Mouse (Mus musculus) embryonic facial prominence, embryonic 11.5 days (tissue): ENCODE results near the gene Vapb. TPM values are rescaled to one million over a fixed set of nuclear protein-coding genes. Genes with fewer than 3 reads are reported as not detected.
"Not testable (repeated sequence)": the region's sequence is repeated elsewhere in the genome, so short reads cannot be mapped to it uniquely, and the experiment has no call there.

Source experiments
- ATAC-seq: fragments of 200-750 bp; cut with Nextera tagmentation; replicated peaks from 2 replicates; pipeline ENCODE4 v1.8.0; 2017; ENCODE audit warnings: low read depth; ENCODE audit not compliant: insufficient number of reproducible peaks, low FRiP score, low TSS enrichment
- DNase-seq: peaks from one replicate; pipeline ENCODE4 v3.0.0-alpha.2; 2015; ENCODE audit warnings: low spot score
- H3K27ac ChIP-seq: fragments of 300-500 bp; sonication (generic); replicated peaks from 2 replicates; pipeline ENCODE4 v1.5.1; 2014; ENCODE audit warnings: mild to moderate bottlenecking, low read depth, low read length, control low read depth
- H3K27me3 ChIP-seq: fragments of 300-500 bp; sonication (generic); 2 replicates; pipeline ENCODE4 v1.6.1; 2014; ENCODE audit warnings: mild to moderate bottlenecking, low read length, moderate library complexity, mixed read lengths; ENCODE audit not compliant: control insufficient read depth, insufficient read depth
- H3K36me3 ChIP-seq: fragments of 300-500 bp; sonication (generic); replicated peaks from 2 replicates; pipeline ENCODE4 v1.6.1; 2014; ENCODE audit warnings: low read depth, mild to moderate bottlenecking, low read length, moderate library complexity, mixed read lengths; ENCODE audit not compliant: control insufficient read depth, insufficient read depth
- H3K4me1 ChIP-seq: fragments of 300-500 bp; sonication (generic); 2 replicates; pipeline ENCODE4 v1.6.1; 2014; ENCODE audit warnings: low read length, mixed read lengths; ENCODE audit not compliant: control insufficient read depth, insufficient read depth
- H3K4me2 ChIP-seq: fragments of 300-500 bp; sonication (generic); 2 replicates; pipeline ENCODE4 v1.6.1; 2014; ENCODE audit warnings: low read depth, mild to moderate bottlenecking, control low read depth, low read length, moderate library complexity
- H3K4me3 ChIP-seq: fragments of 300-500 bp; sonication (generic); 2 replicates; pipeline ENCODE4 v1.5.1; 2014; ENCODE audit warnings: low read depth, low read length, control low read depth
- H3K9ac ChIP-seq: fragments of 300-500 bp; sonication (generic); replicated peaks from 2 replicates; pipeline ENCODE4 v1.6.1; 2014; ENCODE audit warnings: mild to moderate bottlenecking, control low read depth, low read length
- H3K9me3 ChIP-seq: fragments of 300-500 bp; sonication (generic); replicated peaks from 2 replicates; pipeline ENCODE4 v1.6.1; 2016; ENCODE audit warnings: mild to moderate bottlenecking, low read length, inconsistent platforms, mixed read lengths; ENCODE audit not compliant: control insufficient read depth
- WGBS: fragments of 180-500 bp; shearing (Covaris S2); extraction: QIAGEN DNeasy Blood & Tissue Kit; methylation state at CpG from one replicate; pipeline ENCODE4 v1.1.7; 2014; 5-methylcytosine and 5-hydroxymethylcytosine counted together
- polyA plus RNA-seq: library from polyadenylated mRNA; unstranded; fragments of >200 nt; fragmentation: Nextera tagmentation; extraction: Ambion mirVana; gene quantifications from 2 replicates; pipeline ENCODE4 v1.2.1, GENCODE M21; 2014

Gene Vapb
- polyA plus RNA-seq, 1 experiment from 2014 or later: 14.6 TPM

DNA sequence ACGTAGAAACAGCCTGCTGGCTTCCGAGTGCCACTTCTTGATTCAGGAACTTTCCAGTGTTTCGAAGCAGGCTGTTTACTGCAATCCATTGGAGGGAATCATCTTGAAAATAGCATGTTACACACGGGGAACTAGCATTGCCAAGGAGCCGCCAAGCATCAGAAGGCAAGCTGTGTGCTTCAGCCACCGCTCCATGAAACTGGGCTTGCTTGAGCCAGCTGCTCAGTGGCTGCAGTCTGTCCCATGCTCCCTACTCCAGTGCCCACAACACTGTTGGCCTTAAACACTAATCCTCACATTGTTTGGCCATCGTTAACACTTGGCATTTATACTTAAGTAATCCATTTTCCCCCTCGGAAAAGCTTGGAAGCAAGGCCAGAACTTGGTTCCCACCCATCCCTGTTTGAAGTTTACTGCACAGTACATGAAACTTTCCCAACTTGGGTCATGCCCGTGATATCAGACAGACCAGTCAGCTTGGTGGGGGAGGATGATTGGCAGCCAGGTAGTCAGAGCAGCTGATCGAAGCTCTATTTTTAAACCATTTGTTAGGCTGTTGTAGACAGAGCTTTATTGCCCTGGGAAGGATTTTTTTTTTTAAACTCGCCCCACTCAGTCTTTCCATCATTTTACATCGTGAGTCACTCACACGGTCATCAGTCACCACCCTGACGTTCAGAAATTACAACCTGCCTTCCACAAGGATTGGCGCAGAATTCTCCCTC, 31.3 kb upstream of the Vapb start:
- WGBS: 89% methylated on average over 15 of the region's 15 CpGs
- Histone ChIP-seq H3K4me2 (no peak overlapping the region), H3K4me1 (no peaks in the 10 kb centered on the region), H3K4me3 (no peak overlapping the region), H3K9me3 (no peaks in the 10 kb centered on the region), H3K27ac (no peak overlapping the region), H3K27me3 (no peaks in the 10 kb centered on the region), H3K9ac (no peak overlapping the region), H3K36me3 (no peaks in the 10 kb centered on the region)
- DNase-seq (no peak), ATAC-seq (no peak)

DNA sequence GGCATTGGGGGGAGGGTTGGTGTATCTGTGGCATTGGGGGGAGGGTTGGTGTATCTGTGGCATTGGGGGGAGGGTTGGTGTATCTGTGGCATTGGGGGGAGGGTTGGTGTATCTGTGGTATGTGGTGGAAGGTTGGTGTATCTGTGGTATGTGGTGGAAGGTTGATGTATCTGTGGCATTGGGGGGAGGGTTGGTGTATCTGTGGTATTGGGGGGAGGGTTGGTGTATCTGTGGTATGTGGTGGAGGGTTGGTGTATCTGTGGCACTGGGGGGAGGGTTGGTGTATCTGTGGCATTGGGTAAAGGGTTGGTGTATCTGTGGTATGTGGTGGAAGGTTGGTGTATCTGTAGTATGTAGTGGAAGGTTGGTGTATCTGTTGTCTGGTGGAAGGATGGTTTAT, 29.7 kb upstream of the Vapb start:
- not testable (repeated sequence) for H3K27me3 ChIP-seq, H3K36me3 ChIP-seq, H3K27ac ChIP-seq, H3K4me2 ChIP-seq, DNase-seq, H3K9ac ChIP-seq, H3K4me1 ChIP-seq, H3K4me3 ChIP-seq, ATAC-seq, H3K9me3 ChIP-seq

DNA sequence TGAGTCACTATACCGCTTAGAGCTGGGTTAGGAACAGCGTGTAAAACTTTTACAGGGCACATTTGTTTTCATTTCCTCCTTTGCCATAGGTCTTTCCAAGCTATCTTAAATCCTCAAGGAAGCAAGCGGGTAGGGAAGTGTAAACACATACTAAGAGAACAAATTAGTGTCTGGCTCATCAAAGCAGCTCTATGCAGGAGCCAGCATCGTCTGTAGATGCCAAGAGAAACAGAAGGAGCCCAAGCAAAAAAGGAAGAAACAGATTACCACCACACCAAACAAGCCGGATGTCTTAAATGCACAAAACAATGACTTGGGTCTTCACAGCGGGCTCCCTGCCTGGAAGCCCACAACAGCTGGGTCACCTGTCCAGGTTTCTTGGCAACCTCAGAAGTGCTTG, 27.1 kb upstream of the Vapb start:
- no peak for ATAC-seq

DNA sequence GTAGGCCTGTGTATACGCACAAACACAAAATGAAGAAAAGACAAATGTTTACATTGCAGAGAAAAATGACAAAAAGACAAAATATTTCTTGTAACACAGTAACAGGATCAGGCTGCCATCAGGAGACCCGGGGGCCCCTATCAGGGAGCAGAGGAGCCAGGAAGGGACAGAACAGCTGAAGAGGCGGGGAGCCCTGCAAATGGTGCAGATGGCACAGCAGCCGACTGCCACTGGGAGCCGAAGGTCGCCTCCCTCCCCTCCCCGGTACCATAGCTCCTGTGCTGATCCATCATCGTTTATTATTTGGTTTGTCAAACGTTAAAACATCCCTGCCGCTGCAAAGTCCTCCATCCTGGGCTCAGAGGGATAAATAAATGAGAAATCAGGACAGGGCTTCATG, 24.7 kb upstream of the Vapb start:
- ATAC-seq (no peak), DNase-seq (no peak)
- 65% methylated on average over 10 of the region's 10 CpGs for WGBS
- Histone ChIP-seq H3K9me3 (no peaks in the 10 kb centered on the region), H3K27me3 (no peaks in the 10 kb centered on the region), H3K4me2 (no peak overlapping the region), H3K4me1 (no peaks in the 10 kb centered on the region), H3K9ac (no peak overlapping the region), H3K27ac (no peak overlapping the region), H3K36me3 (no peaks in the 10 kb centered on the region), H3K4me3 (no peak overlapping the region)

More for the DNA sequence above, 27.1 kb upstream of the Vapb start:
- no peaks in the 10 kb centered on the region for H3K36me3 ChIP-seq
- H3K27ac ChIP-seq: no peak overlapping the region
- no peaks in the 10 kb centered on the region for H3K27me3 ChIP-seq
- 81% methylated on average over 6 of the region's 6 CpGs for WGBS
- no peak overlapping the region for H3K4me3 ChIP-seq
- no peak overlapping the region for H3K9ac ChIP-seq
- H3K4me1 ChIP-seq: no peaks in the 10 kb centered on the region
- no peak for DNase-seq
- H3K9me3 ChIP-seq: no peaks in the 10 kb centered on the region
- no peak overlapping the region for H3K4me2 ChIP-seq

DNA sequence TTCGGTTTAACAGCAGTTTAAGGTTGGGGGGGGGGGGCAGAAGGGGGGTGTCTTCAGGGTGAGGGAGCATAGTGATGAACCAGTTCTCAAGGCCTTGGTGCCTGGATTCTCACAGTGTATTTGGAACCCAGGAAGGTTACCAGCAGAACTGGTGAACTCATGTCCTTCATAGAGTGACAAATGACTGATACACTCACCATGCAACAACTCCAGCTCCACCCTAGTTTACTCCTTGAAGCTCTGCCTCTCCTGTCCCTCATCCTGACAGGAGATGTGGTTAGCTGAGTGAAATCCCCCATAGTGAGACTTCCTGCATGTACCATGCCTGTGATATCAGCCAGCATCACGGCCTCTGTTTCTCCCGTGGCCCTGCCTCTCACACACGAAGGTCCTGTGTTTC, 24.1 kb upstream of the Vapb start:
- Histone ChIP-seq H3K4me3 (no peak overlapping the region), H3K27ac (no peak overlapping the region), H3K9me3 (no peaks in the 10 kb centered on the region), H3K4me2 (no peak overlapping the region), H3K4me1 (no peaks in the 10 kb centered on the region), H3K9ac (no peak overlapping the region), H3K27me3 (no peaks in the 10 kb centered on the region), H3K36me3 (no peaks in the 10 kb centered on the region)
- no peak for ATAC-seq
- WGBS: 79% methylated on average over 4 of the region's 4 CpGs
- DNase-seq: no peak

DNA sequence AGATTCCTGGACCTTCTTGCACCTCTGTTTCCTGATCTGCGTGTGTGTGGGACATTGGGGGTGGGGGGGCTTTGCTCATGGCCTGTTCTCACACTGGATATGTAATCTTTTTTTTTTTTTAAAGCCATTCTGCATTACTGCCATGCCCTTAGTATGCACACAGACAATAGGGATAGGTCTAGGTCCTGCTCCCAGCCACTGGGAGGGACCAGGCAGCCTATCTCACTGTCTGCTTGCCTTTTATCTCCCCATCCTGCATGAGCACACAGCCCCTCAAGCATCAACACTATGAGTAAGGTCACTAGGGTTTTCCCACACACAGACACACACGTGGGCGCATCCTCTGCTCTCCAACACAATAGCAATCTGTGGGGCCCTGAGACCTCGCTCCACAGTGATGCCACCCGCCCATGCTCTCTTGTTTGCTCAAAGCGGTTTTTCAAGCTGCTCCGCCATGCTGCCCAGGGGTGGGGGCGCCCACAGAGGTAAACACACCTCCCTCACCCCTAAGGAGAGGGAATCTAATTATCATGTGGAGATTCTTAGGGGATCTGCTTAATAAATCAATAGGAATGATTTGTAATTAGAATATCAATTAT, 22.6 kb upstream of the Vapb start:
- Histone ChIP-seq H3K27me3 (no peaks in the 10 kb centered on the region), H3K36me3 (no peaks in the 10 kb centered on the region), H3K4me2 (no peak overlapping the region), H3K4me1 (no peaks in the 10 kb centered on the region), H3K9me3 (no peaks in the 10 kb centered on the region), H3K4me3 (no peak overlapping the region), H3K27ac (no peak overlapping the region), H3K9ac (no peak overlapping the region)
- DNase-seq (no peak), ATAC-seq (no peak)
- 51% methylated on average over 8 of the region's 8 CpGs for WGBS

DNA sequence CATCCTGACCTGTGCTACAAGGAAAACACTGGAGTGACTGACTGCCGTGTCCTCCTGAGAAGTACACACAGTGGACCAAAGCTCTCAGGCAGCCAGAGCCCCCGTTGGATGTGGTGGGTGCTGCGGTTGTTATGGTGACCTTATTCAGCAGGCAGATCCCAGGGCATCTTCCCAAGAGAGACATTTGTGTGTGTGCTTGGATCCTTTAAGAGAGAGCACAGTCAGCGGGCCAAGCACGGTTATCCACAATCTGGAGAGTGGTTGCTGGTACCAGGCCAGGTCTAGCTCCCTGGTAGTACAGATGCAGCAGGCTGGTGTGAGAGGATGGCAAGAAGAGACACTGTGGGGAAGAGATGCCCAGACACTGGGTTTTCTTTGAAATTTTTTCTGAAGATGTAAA, 20.3 kb upstream of the Vapb start:
- DNase-seq: no peak
- Histone ChIP-seq H3K9ac (no peak overlapping the region), H3K27me3 (no peaks in the 10 kb centered on the region), H3K4me3 (no peak overlapping the region), H3K4me2 (no peak overlapping the region), H3K27ac (no peak overlapping the region), H3K9me3 (no peaks in the 10 kb centered on the region), H3K36me3 (no peaks in the 10 kb centered on the region), H3K4me1 (no peaks in the 10 kb centered on the region)
- 92% methylated on average over 5 of the region's 5 CpGs for WGBS
- ATAC-seq: no peak

DNA sequence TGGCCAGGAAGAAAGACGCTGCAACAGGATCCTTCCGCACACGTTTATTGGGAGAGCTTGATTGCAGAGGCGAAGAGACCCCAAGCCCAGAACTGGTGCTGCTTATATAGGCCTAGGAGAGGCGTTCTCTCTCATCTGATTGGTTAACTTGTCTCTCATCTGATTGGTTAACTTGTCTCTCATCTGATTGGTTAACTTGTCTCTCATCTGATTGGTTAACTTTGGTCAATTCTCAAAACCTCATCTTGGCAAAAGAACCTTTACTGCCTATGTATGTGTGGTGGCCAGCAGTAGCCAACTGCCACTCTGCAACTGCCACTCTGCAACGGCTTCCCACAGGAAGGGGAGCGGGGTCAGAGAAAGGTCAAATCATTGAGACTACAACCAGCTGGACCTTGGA, 18.2 kb upstream of the Vapb start, which contains the start of gene 1700010B08Rik:
Gene 1700010B08Rik, plus strand, starts transcription at position 301 of the 400 bp plus-strand sequence.
- H3K4me3 ChIP-seq, ATAC-seq, H3K27me3 ChIP-seq, H3K36me3 ChIP-seq, H3K4me2 ChIP-seq, DNase-seq, H3K9ac ChIP-seq, H3K27ac ChIP-seq, H3K4me1 ChIP-seq, H3K9me3 ChIP-seq: not testable (repeated sequence)
- 88% methylated on average over 6 of the region's 7 CpGs for WGBS
